Mouse (Mus musculus): ENCODE measurements around the gene Gm11492. TPM values are rescaled to one million over a fixed set of nuclear protein-coding genes. Genes with fewer than 3 reads are reported as not detected.

The Gm11492 gene
- total RNA-seq, 1 experiment = 0.27 TPM

DNA sequence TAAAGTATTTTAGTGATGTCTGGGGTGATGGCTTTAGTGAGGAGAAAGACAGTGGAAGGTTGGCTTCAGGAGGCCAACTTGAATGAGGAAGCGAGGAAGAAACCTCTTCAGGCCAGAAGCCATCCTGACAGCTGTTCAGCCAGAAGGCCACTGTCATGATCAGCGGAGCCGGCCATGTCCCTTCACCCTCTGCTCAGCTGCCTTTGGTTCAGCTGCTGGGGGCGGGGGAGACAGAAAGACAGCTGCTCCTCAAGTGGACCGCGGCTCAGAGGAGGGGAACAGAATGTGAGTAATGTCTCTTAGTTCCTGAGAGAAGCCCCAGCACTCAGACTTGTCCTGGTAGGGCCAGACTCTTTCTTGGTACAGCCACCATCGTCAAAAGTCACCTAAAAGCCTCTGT lies 7.3 kb downstream of the Gm11492 start:
- Histone ChIP-seq H3K4me3 (ENCODE audit: insufficient read depth in 1 of 2, low read depth in 1 of 2, low read length in 2 of 2, poor library complexity in 1 of 2, severe bottlenecking in 1 of 2) (no peak overlapping the region), H3K9me3 (ENCODE audit: control insufficient read depth, insufficient read depth, low read depth, low read length) (no peaks in the 10 kb centered on the region), H3K36me3 (ENCODE audit: control insufficient read depth, insufficient read depth, low read length, poor library complexity, severe bottlenecking) (no peaks in the 10 kb centered on the region), H3K4me1 (ENCODE audit: control insufficient read depth in 2 of 2, insufficient read depth in 2 of 2, low read length in 2 of 2, poor library complexity in 1 of 2) (peaks cover 5 to 14% of the 10 kb centered on the region in 2 experiments; a peak in 3 of 4 replicates), H3K9ac (ENCODE audit: insufficient read depth, low read depth, low read length, poor library complexity, severe bottlenecking) (no peak overlapping the region), H3K27ac (ENCODE audit: insufficient read depth, low read depth, low read length, poor library complexity, severe bottlenecking) (no peak overlapping the region)
- no peak for DNase-seq (ENCODE audit: low read depth, low spot score)
- in situ Hi-C loops (cut with MboI; ENCODE audit: low sequenced_read_pairs in 2 of 2, unreplicated experiment in 2 of 2) = no loop called here
- TF ChIP-seq ZC3H11A (IDR thresholded peaks at IDR 0.05; ENCODE audit: borderline replicate concordance, low read depth, low read length) = no peak

DNA sequence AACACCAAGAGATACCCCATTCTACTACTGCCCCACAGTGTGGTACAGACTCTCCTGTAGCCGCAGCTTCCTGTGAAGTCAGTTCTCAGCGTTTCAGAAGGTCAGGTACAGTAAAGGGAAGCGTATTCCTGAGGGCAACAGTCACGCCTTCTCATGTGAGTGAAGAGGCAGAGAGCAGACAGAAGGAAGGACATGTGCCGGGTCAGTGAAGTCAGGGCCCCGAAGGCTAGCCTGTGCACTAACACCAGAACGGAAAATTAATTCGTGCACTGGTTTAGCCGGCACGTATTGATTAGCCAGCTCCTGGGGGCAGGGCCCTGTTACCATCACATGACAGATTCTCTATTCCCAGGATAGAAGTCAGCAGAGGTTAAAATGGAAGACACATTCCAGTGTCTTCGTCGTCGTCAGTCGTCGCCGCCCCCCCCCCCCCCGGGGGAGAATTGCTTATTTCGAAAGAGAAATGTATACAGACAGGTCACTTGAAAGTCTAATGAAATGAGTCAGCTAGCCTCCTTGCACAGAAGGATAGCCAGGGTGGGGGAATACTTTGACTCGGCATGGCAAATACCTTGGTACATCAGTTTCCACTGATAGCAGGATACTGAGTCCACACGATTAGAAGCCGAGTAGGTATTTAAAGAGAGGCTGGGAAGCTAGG lies 8.2 kb downstream of the Gm11492 start:
- Histone ChIP-seq H3K4me3 (ENCODE audit: insufficient read depth in 1 of 2, low read depth in 1 of 2, low read length in 2 of 2, poor library complexity in 1 of 2, severe bottlenecking in 1 of 2) (no peak overlapping the region), H3K9me3 (ENCODE audit: control insufficient read depth, insufficient read depth, low read depth, low read length) (no peaks in the 10 kb centered on the region), H3K27ac (ENCODE audit: insufficient read depth, low read depth, low read length, poor library complexity, severe bottlenecking) (no peak overlapping the region), H3K36me3 (ENCODE audit: control insufficient read depth, insufficient read depth, low read length, poor library complexity, severe bottlenecking) (no peaks in the 10 kb centered on the region), H3K9ac (ENCODE audit: insufficient read depth, low read depth, low read length, poor library complexity, severe bottlenecking) (no peak overlapping the region), H3K4me1 (ENCODE audit: control insufficient read depth in 2 of 2, insufficient read depth in 2 of 2, low read length in 2 of 2, poor library complexity in 1 of 2) (peaks cover 7 to 18% of the 10 kb centered on the region in 2 experiments; a peak in 3 of 4 replicates)
- TF ChIP-seq ZNF384 (IDR thresholded peaks at IDR 0.05; ENCODE audit: low read depth, low read length) (no peak), ZC3H11A (IDR thresholded peaks at IDR 0.05; ENCODE audit: borderline replicate concordance, low read depth, low read length) (no peak), HCFC1 (IDR thresholded peaks at IDR 0.05; ENCODE audit: borderline replicate concordance, insufficient read depth, low read length) (no peak), CHD2 (IDR thresholded peaks at IDR 0.05; ENCODE audit: low read depth, low read length) (no peak), MAFK (IDR thresholded peaks at IDR 0.05; ENCODE audit: insufficient read depth, low read depth, low read length) (no peak)
- DNase-seq (ENCODE audit: low read depth, low spot score) = no peak
- in situ Hi-C loops (cut with MboI; ENCODE audit: low sequenced_read_pairs in 2 of 2, unreplicated experiment in 2 of 2) = no loop called here

- Histone ChIP-seq H3K9ac (ENCODE audit: insufficient read depth, low read depth, low read length, poor library complexity, severe bottlenecking) (no peak overlapping the region), H3K36me3 (ENCODE audit: control insufficient read depth, insufficient read depth, low read length, poor library complexity, severe bottlenecking) (no peaks in the 10 kb centered on the region), H3K4me1 (ENCODE audit: control insufficient read depth in 2 of 2, insufficient read depth in 2 of 2, low read length in 2 of 2, poor library complexity in 1 of 2) (peaks cover 5 to 18% of the 10 kb centered on the region in 2 experiments; a peak in 2 of 4 replicates), H3K9me3 (ENCODE audit: control insufficient read depth, insufficient read depth, low read depth, low read length) (no peaks in the 10 kb centered on the region), H3K27ac (ENCODE audit: insufficient read depth, low read depth, low read length, poor library complexity, severe bottlenecking) (no peak overlapping the region), H3K4me3 (ENCODE audit: insufficient read depth in 1 of 2, low read depth in 1 of 2, low read length in 2 of 2, poor library complexity in 1 of 2, severe bottlenecking in 1 of 2) (peak overlapping the region; percentile 27 to 72; a peak in 2 of 4 replicates)
- DNase-seq (ENCODE audit: low read depth, low spot score) = no peak
- TF ChIP-seq ZNF384 (IDR thresholded peaks at IDR 0.05; ENCODE audit: low read depth, low read length) = no peak
- TF ChIP-seq HCFC1 (IDR thresholded peaks at IDR 0.05; ENCODE audit: borderline replicate concordance, insufficient read depth, low read length) = no peak
- TF ChIP-seq ZC3H11A (IDR thresholded peaks at IDR 0.05; ENCODE audit: borderline replicate concordance, low read depth, low read length) = no peak
- TF ChIP-seq MAFK (IDR thresholded peaks at IDR 0.05; ENCODE audit: insufficient read depth, low read depth, low read length) = no peak
- no peak for TF ChIP-seq CHD2 (IDR thresholded peaks at IDR 0.05; ENCODE audit: low read depth, low read length)
- in situ Hi-C loops (cut with MboI; ENCODE audit: low sequenced_read_pairs in 2 of 2, unreplicated experiment in 2 of 2) = no loop called here
Measured at GRCm38 (mm10) chr11:87577601-87578248, 11.3 kb downstream of the Gm11492 start.

GRCm38 (mm10) chr11:87578249-87578962 lies 12.0 kb downstream of the Gm11492 start:
- Histone ChIP-seq H3K4me3 (ENCODE audit: insufficient read depth in 1 of 2, low read depth in 1 of 2, low read length in 2 of 2, poor library complexity in 1 of 2, severe bottlenecking in 1 of 2) (peak overlapping the region; percentile 60 to 72), H3K4me1 (ENCODE audit: control insufficient read depth in 2 of 2, insufficient read depth in 2 of 2, low read length in 2 of 2, poor library complexity in 1 of 2) (peaks cover 5 to 16% of the 10 kb centered on the region in 2 experiments; a peak in 2 of 4 replicates), H3K9ac (ENCODE audit: insufficient read depth, low read depth, low read length, poor library complexity, severe bottlenecking) (0 out of 2 replicates have a peak overlapping the region, but pooled peaks have one; percentile 8), H3K36me3 (ENCODE audit: control insufficient read depth, insufficient read depth, low read length, poor library complexity, severe bottlenecking) (no peaks in the 10 kb centered on the region), H3K9me3 (ENCODE audit: control insufficient read depth, insufficient read depth, low read depth, low read length) (no peaks in the 10 kb centered on the region), H3K27ac (ENCODE audit: insufficient read depth, low read depth, low read length, poor library complexity, severe bottlenecking) (no peak overlapping the region)
- no peak for TF ChIP-seq HCFC1 (IDR thresholded peaks at IDR 0.05; ENCODE audit: borderline replicate concordance, insufficient read depth, low read length)
- no peak for TF ChIP-seq ZNF384 (IDR thresholded peaks at IDR 0.05; ENCODE audit: low read depth, low read length)
- no peak for DNase-seq (ENCODE audit: low read depth, low spot score)
- in situ Hi-C loops (cut with MboI; ENCODE audit: low sequenced_read_pairs in 2 of 2, unreplicated experiment in 2 of 2) = no loop called here
